Mouse (Mus musculus) CH12.LX (cell line): ENCODE results near the gene Olfr1410. TPM values are rescaled to one million over a fixed set of nuclear protein-coding genes. Genes with fewer than 3 reads are reported as not detected.

Source experiments
- DNase-seq: peaks from one replicate; pipeline ENCODE4 v3.0.0-alpha.2; 2013; ENCODE audit errors: extremely low read depth
- H3K27ac ChIP-seq: 2 replicates; pipeline ENCODE4 v1.5.1; 2012; ENCODE audit warnings: low read depth, mild to moderate bottlenecking, control low read depth, moderate library complexity; ENCODE audit not compliant: insufficient read depth
- H3K27me3 ChIP-seq: replicated peaks from 2 replicates; pipeline ENCODE3; 2012; ENCODE audit warnings: inconsistent platforms
- H3K36me3 ChIP-seq, 2 experiments: replicated peaks in 1 of 2; 2 replicates each; pipeline versions ENCODE3 to v1.6.1; 2012; ENCODE audit warnings: inconsistent platforms in 1 of 2, low read length in 1 of 2, mild to moderate bottlenecking in 1 of 2, mixed read lengths in 1 of 2, moderate library complexity in 1 of 2; ENCODE audit not compliant: control insufficient read depth in 1 of 2, insufficient read depth in 1 of 2
- H3K4me1 ChIP-seq, 2 experiments: 2 replicates each; pipeline ENCODE4 v1.6.1; 2012; ENCODE audit warnings: inconsistent platforms in 1 of 2, moderate library complexity in 1 of 2; ENCODE audit not compliant: insufficient read depth in 2 of 2, control insufficient read depth in 1 of 2
- H3K4me2 ChIP-seq: 2 replicates; pipeline ENCODE4 v1.6.1; 2012; ENCODE audit warnings: low read depth, mild to moderate bottlenecking, control low read depth; ENCODE audit not compliant: poor library complexity, insufficient read depth, severe bottlenecking
- H3K4me3 ChIP-seq, 3 experiments: fragments of 150-350 bp in 1 of 3; sonication (generic) in 1 of 3; replicated peaks in 1 of 3; 2 replicates each; pipeline versions ENCODE3 to v1.5.1; 2011 to 2012; ENCODE audit warnings: low read depth in 2 of 3, low read length in 2 of 3, mild to moderate bottlenecking in 2 of 3, moderate library complexity in 2 of 3, control low read depth in 1 of 3, improper control_type of control experiment in 1 of 3, inconsistent platforms in 1 of 3, mixed read lengths in 1 of 3; ENCODE audit not compliant: poor library complexity in 1 of 3
- H3K79me2 ChIP-seq: replicated peaks from 2 replicates; pipeline ENCODE4 v1.6.1; 2012; ENCODE audit warnings: mild to moderate bottlenecking, moderate library complexity; ENCODE audit not compliant: control insufficient read depth, poor library complexity, insufficient read depth, severe bottlenecking; ENCODE audit errors: extremely low read depth
- H3K9ac ChIP-seq: 2 replicates; pipeline ENCODE4 v1.6.1; 2012; ENCODE audit warnings: low read depth, mild to moderate bottlenecking, control low read depth, moderate library complexity; ENCODE audit not compliant: insufficient read depth
- H3K9me3 ChIP-seq: replicated peaks from 2 replicates; pipeline ENCODE3; 2012; ENCODE audit warnings: low read length, inconsistent platforms, mixed read lengths
- BHLHE40 ChIP-seq: IDR thresholded peaks from 2 replicates; pipeline ENCODE4 v1.6.1; 2011; ENCODE audit warnings: mild to moderate bottlenecking, low read depth, low read length, improper control_type of control experiment
- CHD1 ChIP-seq: IDR thresholded peaks from 2 replicates; pipeline ENCODE4 v1.6.1; 2012; ENCODE audit warnings: low read depth, low read length, improper control_type of control experiment, inconsistent platforms
- E2F4 ChIP-seq: IDR thresholded peaks from 2 replicates; pipeline ENCODE4 v1.6.1; 2011; ENCODE audit warnings: low read depth, low read length, improper control_type of control experiment; ENCODE audit not compliant: insufficient replicate concordance
- EP300 ChIP-seq: IDR thresholded peaks from 2 replicates; pipeline ENCODE4 v1.6.1; 2011; ENCODE audit warnings: low read length, improper control_type of control experiment
- ETS1 ChIP-seq: conservative IDR thresholded peaks from 2 replicates; pipeline ENCODE4 v1.6.1; 2012; ENCODE audit warnings: low read depth, mild to moderate bottlenecking, inconsistent platforms, low read length, improper control_type of control experiment, moderate library complexity
- HCFC1 ChIP-seq: IDR thresholded peaks from 2 replicates; pipeline ENCODE4 v1.6.1; 2012; ENCODE audit warnings: low read depth, mild to moderate bottlenecking, inconsistent platforms, low read length, improper control_type of control experiment
- JUND ChIP-seq: conservative IDR thresholded peaks from 2 replicates; pipeline ENCODE4 v1.6.1; 2011; ENCODE audit warnings: low read depth, low read length, improper control_type of control experiment
- KAT2A ChIP-seq: IDR thresholded peaks from 2 replicates; pipeline ENCODE4 v1.6.1; 2012; ENCODE audit warnings: low read length, improper control_type of control experiment, inconsistent platforms; ENCODE audit not compliant: insufficient replicate concordance
- MAFK ChIP-seq: IDR thresholded peaks from 2 replicates; pipeline ENCODE4 v1.6.1; 2011; ENCODE audit warnings: low read length, improper control_type of control experiment; ENCODE audit not compliant: insufficient replicate concordance
- MEF2A ChIP-seq: IDR thresholded peaks from 2 replicates; pipeline ENCODE4 v1.6.1; 2014; ENCODE audit warnings: low read depth, mild to moderate bottlenecking, inconsistent platforms, low read length, improper control_type of control experiment, borderline replicate concordance
- MXI1 ChIP-seq: IDR thresholded peaks from 2 replicates; pipeline ENCODE4 v1.6.1; 2011; ENCODE audit warnings: mild to moderate bottlenecking, low read depth, low read length, improper control_type of control experiment
- NELFE ChIP-seq: IDR thresholded peaks from 2 replicates; pipeline ENCODE4 v1.6.1; 2011; ENCODE audit warnings: low read depth, low read length, improper control_type of control experiment
- POLR2A ChIP-seq: IDR thresholded peaks from 2 replicates; pipeline ENCODE4 v1.6.1; 2011; ENCODE audit warnings: low read depth, mild to moderate bottlenecking, improper control_type of control experiment, low read length
- POLR2AphosphoS2 ChIP-seq: IDR thresholded peaks from 2 replicates; pipeline ENCODE4 v1.6.1; 2011; ENCODE audit warnings: low read depth, low read length, improper control_type of control experiment
- RAD21 ChIP-seq: IDR thresholded peaks from 2 replicates; pipeline ENCODE4 v1.6.1; 2011; ENCODE audit warnings: low read depth, mild to moderate bottlenecking, low read length, improper control_type of control experiment, moderate library complexity
- RCOR1 ChIP-seq: conservative IDR thresholded peaks from 2 replicates; pipeline ENCODE4 v1.6.1; 2012; ENCODE audit warnings: low read depth, mild to moderate bottlenecking, inconsistent platforms, low read length, improper control_type of control experiment
- SMC3 ChIP-seq: IDR thresholded peaks from 2 replicates; pipeline ENCODE4 v1.6.1; 2011; ENCODE audit warnings: low read depth, low read length, improper control_type of control experiment
- TCF12 ChIP-seq: IDR thresholded peaks from 2 replicates; pipeline ENCODE4 v1.6.1; 2014; ENCODE audit warnings: low read depth, mild to moderate bottlenecking, inconsistent platforms, low read length, improper control_type of control experiment
- UBTF ChIP-seq: IDR thresholded peaks from 2 replicates; pipeline ENCODE4 v1.6.1; 2012; ENCODE audit warnings: low read depth, mild to moderate bottlenecking, inconsistent platforms, low read length, improper control_type of control experiment, moderate library complexity
- USF2 ChIP-seq: conservative IDR thresholded peaks from 2 replicates; pipeline ENCODE4 v1.6.1; 2011; ENCODE audit warnings: low read depth, low read length, improper control_type of control experiment
- ZC3H11A ChIP-seq: IDR thresholded peaks from 2 replicates; pipeline ENCODE4 v1.6.1; 2012; ENCODE audit warnings: low read depth, mild to moderate bottlenecking, inconsistent platforms, low read length, improper control_type of control experiment
- ZMIZ1 ChIP-seq: IDR thresholded peaks from 2 replicates; pipeline ENCODE4 v1.6.1; 2012; ENCODE audit warnings: low read depth, mild to moderate bottlenecking, inconsistent platforms, low read length, improper control_type of control experiment
- ZNF384 ChIP-seq: IDR thresholded peaks from 2 replicates; pipeline ENCODE4 v1.6.1; 2012; ENCODE audit warnings: low read depth, low read length, improper control_type of control experiment, inconsistent platforms
- dilution Hi-C: fragments of 300-500 bp; cut with MboI; formaldehyde crosslinking; loops from 2 replicates; pipeline ENCODE4 v1.14.3; 2020; ENCODE audit warnings: low sequenced_read_pairs; ENCODE audit not compliant: extremely low pct_unique_long_range_greater_than_20kb, extremely low pct_ligation_motif_present
- in situ Hi-C: fragments of 300-500 bp; cut with MboI; formaldehyde crosslinking; loops from 3 replicates; pipeline ENCODE4 v1.14.3; 2019; ENCODE audit warnings: low sequenced_read_pairs, low pct_ligation_motif_present, low pct_unique_long_range_greater_than_20kb, mixed read lengths
- polyA plus RNA-seq: library from polyadenylated mRNA; unstranded; fragments of >175 nt; gene quantifications from 2 replicates; pipeline ENCODE4 v1.2.1, GENCODE M21; 2012; ENCODE audit warnings: low read depth; ENCODE audit not compliant: insufficient read length
- total RNA-seq, 2 experiments: library from RNA; depleted of rRNA; stranded (reverse); fragments of 300-350 nt in 1 of 2; fragments of >200 nt in 1 of 2; gene quantifications; 2 replicates each; pipeline ENCODE4 v1.2.3; 2012 to 2014

Gene Olfr1410
- total and polyA plus RNA-seq, 3 experiments = 0.08 TPM; not detected in 2

- no peaks in the 10 kb centered on the region for H3K9me3 ChIP-seq
- H3K4me2 ChIP-seq = no peak overlapping the region
- no peak overlapping the region for H3K27ac ChIP-seq
- peaks cover 97% of the 10 kb centered on the region for H3K27me3 ChIP-seq
- no peak overlapping the region for H3K4me3 ChIP-seq
- dilution Hi-C loops (no loop called here), in situ Hi-C loops (loop anchor here (10.0 kb wide), 1 partner anchor 178 kb away; the partner anchor contains the start of gene Gpc1)
- no peaks in the 10 kb centered on the region for H3K36me3 ChIP-seq
- TF ChIP-seq KAT2A (no peak), HCFC1 (no peak), NELFE (no peak), RAD21 (no peak), E2F4 (no peak), CHD1 (no peak), BHLHE40 (no peak), ETS1 (no peak), POLR2AphosphoS2 (no peak), EP300 (no peak)
- no peak for DNase-seq
- no peaks in the 10 kb centered on the region for H3K79me2 ChIP-seq
- no peaks in the 10 kb centered on the region for H3K4me1 ChIP-seq
- no peak overlapping the region for H3K9ac ChIP-seq
Observed at GRCm38 (mm10) chr1:92657025-92657820, 51.6 kb downstream of the Olfr1410 start.

DNA sequence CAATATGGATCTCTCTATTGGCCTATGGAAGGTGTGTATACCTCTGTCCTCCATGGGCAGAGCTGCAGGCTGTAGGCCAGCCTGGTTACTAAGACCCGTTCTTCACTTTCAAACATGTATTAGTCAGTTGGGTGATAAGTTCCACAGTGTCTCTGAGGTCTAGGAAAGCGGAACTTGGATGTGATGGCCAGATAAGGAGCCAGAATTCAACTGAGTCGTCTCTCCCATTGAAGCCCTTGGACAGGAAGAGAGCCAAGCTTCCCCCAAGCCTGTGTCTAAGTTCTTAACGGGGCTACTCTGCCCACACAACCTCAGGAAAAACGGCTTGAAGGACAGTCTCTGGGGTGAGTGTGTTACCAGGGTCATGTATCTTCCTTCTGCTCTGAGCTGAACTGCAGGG is 53.8 kb downstream of the Olfr1410 start:
- Histone ChIP-seq H3K27ac (no peak overlapping the region), H3K4me3 (no peak overlapping the region), H3K79me2 (no peaks in the 10 kb centered on the region), H3K9ac (no peak overlapping the region), H3K4me2 (no peak overlapping the region), H3K4me1 (no peaks in the 10 kb centered on the region), H3K36me3 (no peaks in the 10 kb centered on the region), H3K27me3 (peaks cover 90% of the 10 kb centered on the region), H3K9me3 (no peaks in the 10 kb centered on the region)
- in situ Hi-C loops = loop anchor here (10.0 kb wide), 1 partner anchor 175 kb away; the partner anchor contains the start of gene Gpc1
- TF ChIP-seq MXI1 (no peak), SMC3 (no peak), POLR2A (no peak), HCFC1 (no peak), ZC3H11A (no peak), ZNF384 (no peak), ZMIZ1 (no peak), TCF12 (no peak), JUND (no peak), ETS1 (no peak), MEF2A (no peak), MAFK (no peak), UBTF (no peak), USF2 (no peak), POLR2AphosphoS2 (no peak), EP300 (no peak), RCOR1 (no peak)
- dilution Hi-C loops = no loop called here
- DNase-seq = no peak
